Mouse (Mus musculus) neutrophil, adult 5-6 weeks (primary cell): ENCODE measurements around the gene Rbms3. TPM values are rescaled to one million over a fixed set of nuclear protein-coding genes. Genes with fewer than 3 reads are reported as not detected.

Experiments used
- ATAC-seq: fragments of 151-379, 151-347 bp; 2 replicates; pipeline ENCODE4 v1.8.0; 2017; ENCODE audit warnings: mild to moderate bottlenecking, moderate TSS enrichment; ENCODE audit not compliant: insufficient number of reproducible peaks, poor library complexity, low FRiP score, severe bottlenecking; ENCODE audit errors: extremely low read depth
- total RNA-seq: library from RNA; stranded (forward); fragments of 200-1000 nt; gene quantifications from 2 replicates; pipeline ENCODE4 v1.2.3, GENCODE M21; 2017

The Rbms3 gene
- total RNA-seq, 1 experiment from 2014 or later = not detected

- no peak for ATAC-seq
These were observed 100.4 kb downstream of the Rbms3 start for GRCm38 (mm10) chr9:117529281-117529680.

DNA sequence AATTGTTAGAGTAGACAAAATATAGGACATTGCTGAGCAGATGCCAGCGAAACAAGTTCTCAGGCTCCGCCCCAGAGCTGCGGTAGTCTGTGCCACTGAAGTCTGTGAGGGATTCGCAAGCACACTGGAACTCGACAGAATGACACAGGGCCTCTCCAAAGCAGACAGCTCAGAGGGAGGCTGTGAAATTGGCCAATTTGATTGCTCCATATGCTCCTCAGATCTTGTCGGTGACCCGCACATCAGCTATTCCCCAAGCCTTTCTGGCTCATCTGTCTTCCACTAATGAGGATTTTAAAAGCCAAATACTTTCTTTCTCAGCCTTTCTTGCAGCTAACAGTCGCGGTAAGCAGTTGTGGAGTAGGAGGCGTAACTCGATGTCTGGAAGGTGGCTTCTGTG, 120.8 kb downstream of the Rbms3 start:
- ATAC-seq = no peak

DNA sequence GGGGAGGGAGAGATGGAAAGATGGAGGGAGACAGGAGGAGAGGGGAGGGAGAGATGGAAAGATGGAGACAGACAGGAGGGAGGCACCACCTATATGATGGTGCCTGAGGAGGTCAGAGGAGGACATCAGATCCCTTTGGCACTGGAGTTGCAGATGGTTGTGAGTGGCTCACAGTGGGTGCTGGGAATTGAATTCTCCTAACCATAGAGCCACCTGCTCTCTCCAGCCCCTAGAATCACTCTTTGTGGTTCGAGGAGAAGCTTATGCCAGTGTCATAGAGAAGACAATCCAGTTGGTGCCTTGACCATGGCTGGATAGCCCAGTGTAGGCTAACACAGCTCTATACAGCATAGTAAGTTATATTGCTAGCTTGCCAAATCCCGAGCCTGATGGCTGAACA, 137.8 kb downstream of the Rbms3 start:
- ATAC-seq = no peak

GRCm38 (mm10) chr9:117484396-117484795, 145.3 kb downstream of the Rbms3 start:
- ATAC-seq = no peak

DNA sequence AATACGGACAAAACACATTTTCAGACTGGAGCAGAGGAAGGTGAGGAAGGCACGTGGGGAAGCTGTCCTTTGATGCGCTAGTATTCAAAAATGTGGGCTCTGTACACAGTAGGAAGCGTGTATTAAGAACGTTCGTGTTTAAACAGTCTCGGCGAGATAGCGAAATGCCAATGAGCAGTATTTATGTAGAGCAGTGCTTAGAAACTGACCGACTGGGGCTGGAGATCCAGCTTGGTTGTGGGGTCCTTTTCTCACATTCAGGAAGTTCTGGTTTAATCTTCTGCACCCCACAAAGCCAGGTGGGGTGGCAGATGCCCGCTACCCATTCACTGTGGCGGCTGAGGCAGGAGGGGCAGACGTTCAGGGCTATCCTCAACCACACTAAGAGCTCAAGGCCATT, 153.0 kb downstream of the Rbms3 start:
- ATAC-seq = no peak

GRCm38 (mm10) chr9:117452816-117453215, 176.9 kb downstream of the Rbms3 start:
- ATAC-seq = no peak

DNA sequence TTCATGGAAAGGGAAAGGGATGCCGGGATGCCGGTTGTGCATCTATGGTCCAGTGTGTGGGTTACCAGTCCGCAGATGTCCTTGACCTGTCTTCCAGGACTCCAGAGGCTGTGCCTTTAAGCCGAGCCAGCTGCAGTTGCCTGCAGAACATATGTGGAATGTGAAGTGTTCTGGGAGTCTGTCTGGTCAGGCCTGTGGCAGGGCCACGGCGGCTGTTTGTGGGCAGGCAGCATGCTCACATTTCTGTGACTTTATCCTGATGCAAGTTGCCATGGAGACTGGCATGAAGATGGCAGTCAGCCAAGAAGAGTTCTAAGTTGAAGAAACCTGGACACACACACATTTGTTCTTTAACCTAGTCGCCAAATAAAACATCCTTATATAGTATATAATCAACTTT, 187.1 kb downstream of the Rbms3 start:
- ATAC-seq = no peak

DNA sequence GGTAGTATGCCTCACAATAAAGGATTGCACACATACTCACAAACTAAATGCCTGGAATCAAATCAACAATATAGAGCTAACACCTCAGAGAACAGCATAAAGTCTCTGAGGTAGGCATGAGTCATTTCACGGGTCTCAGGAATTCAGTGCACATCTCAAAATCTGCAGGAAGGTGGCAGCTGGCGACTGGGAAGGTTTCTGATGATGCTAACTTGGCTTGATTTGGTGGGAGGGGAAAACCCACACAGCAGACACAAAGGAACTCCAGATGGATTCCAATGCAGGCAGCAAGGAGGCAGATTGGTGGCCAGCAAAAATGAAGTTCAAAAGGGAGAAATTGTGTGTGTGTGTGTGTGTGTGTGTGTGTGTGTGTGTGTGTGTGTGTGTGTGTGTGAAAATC, 193.9 kb downstream of the Rbms3 start:
- ATAC-seq = no peak

GRCm38 (mm10) chr9:117430670-117431069, 199.0 kb downstream of the Rbms3 start:
- ATAC-seq = no peak

DNA sequence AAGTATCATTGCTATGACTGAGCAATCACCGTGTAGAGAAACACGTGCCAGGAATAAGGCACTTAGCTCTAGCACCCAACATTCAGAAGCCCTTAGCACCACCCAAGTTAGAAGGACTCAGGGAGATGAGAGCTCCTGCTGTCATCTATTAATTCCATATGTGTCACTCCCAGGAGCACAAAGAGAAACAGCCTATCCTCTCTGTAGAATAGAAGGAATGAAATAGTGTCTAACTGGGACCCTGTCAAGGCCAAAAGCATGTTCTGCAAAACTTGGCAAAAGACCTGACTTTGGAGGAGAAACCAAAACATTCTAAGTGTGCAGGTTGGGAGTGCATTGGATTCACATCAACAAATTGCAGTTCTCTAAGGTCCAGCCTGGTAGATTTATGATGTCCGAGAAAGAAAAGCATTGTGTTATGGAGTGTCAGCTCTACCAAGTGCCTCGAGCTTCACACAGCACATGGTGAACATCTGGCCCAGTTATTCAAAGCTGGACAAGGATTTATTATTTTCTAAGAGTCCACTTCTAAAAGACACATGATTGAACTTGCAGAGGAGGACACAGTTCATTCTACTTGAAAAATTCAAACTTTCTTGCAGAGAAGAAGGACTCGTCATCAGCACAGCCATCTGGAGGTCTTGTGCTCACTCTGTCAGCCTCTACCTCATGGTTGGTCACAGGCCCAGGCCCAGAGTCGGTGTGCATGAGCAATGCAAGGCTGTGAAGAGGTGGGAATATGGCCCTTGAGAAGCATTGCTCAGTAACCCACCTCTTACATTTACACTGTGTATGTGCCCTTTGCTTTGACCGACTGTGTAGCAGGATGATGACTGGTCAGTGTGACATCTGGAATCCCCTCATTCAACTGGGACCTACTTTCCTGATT, 200.3 kb downstream of the Rbms3 start:
- ATAC-seq = no peak

DNA sequence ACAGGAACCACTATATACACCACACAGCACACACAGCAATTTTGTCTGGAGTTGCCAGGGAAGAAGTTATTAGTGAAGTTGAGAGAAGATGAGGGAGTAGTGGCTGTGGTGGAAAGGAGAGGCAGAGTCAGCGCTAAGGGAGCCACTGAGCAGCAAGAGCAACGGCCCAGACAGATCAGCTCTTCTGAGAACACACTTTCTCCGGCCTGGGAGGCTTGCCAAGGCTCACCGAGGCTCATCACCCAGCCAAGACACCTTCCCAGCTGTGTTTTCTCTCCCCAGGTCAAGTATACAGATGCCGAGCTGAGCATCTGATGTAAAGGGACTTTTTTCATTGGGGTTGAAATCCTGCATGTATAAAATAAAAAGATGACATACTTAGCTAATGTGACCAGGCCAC, 206.5 kb downstream of the Rbms3 start:
- ATAC-seq = no peak

DNA sequence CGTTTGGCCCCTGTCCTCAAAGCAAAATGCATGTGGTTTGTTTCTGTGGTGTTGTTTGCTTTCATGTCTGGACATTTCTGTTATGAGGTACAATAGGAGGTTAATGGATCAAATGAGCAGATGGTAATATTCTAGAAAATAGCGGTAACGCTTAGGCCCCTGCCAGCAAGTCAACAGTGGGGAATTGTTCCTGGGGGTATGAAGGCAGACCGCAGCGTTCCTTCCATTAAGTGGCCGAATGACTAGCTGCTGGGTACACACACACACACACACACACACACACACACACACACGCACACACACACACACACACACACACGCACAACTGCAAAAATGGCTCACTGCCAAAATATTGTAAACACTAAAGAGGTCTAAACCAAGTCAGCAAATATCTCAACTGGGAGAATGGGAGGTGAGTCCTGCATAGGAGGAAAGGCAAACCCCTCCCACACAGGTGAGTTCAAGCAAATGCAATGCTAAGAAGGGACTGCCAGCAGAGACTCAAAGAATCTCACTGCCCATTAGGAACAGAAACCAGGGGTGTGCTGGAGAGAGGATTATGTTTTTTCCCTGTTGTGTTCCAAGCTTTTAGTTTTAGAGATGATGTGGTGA, 209.7 kb downstream of the Rbms3 start:
- ATAC-seq = no peak

DNA sequence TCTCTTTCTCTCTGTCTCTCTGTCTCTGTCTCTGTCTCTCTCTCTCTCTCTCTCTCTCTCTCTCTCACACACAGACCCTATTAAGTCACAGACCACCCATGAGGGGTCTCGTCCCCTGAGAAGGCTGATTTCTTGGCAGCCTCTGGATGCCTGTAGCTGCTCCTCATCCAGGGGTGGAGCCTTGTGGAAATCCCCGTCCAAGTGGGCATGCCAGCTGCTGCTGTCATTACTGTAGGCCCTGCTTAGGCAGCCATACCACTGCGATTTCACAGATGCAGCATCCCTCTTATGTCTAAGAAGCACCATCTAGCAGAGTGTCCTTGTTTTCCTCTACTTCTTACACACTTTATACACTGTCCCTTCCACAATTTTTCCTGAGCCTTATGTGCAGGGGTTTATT, 216.5 kb downstream of the Rbms3 start:
- no peak for ATAC-seq

- ATAC-seq = no peak
These were observed 217.1 kb downstream of the Rbms3 start for GRCm38 (mm10) chr9:117412584-117412983.

GRCm38 (mm10) chr9:117404621-117405020, 225.1 kb downstream of the Rbms3 start:
- no peak for ATAC-seq

DNA sequence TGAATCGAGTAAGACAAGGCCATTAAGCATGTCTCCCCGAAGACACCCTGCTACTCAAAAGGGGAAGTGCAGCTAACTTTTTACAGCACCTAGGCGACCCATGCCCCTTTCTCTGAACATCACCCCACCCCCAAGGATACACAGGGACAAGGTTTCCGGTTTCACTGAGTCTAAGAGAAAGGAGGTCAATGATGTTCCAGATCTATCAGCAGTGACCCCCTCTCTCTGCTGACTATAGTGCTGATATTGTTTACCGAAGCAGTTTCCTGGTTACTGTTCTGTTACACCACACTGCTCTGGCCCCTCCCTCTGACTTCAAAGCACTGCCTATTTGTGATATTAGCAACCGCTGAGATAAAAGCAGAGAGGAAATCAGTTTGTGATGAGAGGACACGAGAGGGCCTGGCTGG, 229.4 kb downstream of the Rbms3 start:
- ATAC-seq = no peak

- ATAC-seq = no peak
These were observed 232.6 kb downstream of the Rbms3 start for GRCm38 (mm10) chr9:117397071-117397470.

DNA sequence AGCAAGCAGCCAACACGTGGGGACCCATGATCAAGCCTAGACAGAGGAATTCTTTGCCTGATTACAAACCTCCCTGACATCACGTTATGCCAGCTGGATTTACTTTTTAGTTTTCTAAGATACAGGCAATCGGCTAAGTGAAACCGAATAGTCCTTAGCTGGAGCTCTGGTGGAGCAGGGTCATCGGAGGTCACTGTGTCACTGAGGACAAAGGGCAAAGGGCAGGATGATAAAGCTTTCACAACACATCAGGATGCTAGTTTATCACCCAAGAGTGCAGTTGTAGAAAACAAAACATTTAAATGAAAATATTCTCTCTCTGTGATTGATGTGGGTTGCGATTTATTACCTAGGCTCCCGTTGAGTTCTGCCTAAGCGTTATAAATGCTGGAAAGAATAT, 233.1 kb downstream of the Rbms3 start:
- ATAC-seq = no peak

GRCm38 (mm10) chr9:117393626-117394525, 235.8 kb downstream of the Rbms3 start:
- no peak for ATAC-seq

DNA sequence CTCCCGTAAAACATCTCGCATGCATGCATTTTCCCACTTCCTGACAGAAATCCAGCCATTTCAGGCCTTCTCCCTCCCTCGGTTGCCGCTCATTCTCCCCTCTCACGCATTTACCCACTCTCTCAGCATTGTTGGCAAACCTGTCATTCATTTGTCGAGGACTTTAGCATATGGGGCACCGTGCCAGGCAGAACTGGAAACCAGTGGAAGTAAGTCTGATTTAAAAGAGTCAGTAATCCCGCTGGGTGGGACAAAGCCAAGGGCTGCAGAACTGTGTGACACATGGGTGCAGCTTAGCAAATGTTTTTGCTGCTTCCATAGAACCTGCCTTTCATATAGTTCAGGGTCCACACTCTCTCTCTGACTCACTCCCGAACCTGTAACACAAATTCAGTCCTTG, 241.7 kb downstream of the Rbms3 start:
- no peak for ATAC-seq
